Mouse (Mus musculus): ENCODE measurements around the gene Trpm3.

The Trpm3 gene

DNA sequence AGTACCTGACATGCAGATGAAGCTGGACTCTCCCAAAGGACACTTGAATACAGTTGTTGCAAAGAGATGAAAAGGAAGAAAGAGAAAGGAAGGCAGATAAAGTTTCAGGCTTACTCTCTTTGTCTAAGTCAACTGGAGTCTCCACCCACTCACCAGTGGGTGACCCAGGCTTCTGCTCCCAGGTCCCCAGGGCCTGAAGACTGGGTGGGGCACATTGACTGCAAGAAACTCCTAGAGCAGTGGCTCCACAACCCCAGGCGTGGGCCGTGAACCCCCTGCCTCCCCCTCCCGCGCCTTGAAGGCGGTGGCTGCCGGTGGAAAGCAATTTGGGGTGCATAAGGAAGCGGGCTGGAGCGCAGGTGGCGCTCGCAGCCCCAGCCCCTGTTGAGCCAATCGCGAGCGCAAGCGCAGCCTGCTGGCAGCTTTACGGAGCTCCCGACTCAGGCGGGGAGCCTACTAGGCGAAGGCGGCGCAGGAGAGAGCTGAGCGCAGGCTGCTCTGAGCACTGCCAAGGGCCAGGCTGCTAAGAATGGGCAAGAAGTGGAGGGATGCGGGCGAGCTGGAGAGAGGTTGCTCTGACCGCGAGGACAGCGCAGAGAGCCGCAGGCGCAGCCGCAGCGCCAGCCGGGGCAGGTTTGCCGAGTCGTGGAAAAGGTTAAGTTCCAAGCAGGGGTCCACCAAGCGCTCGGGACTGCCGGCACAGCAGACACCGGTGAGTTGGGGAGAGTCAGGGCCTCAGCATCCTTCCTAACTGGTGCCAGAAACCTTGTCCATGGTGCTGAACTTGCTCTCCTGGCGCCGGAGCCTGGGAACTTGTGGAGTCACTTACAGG, at the start of gene Trpm3:
TSS of gene Trpm3 (plus strand) at position 457 of the 832 bp plus-strand sequence.
- peak; percentile 9 to 14 for DNase-seq (ENCODE audit: low spot score in 2 of 2)

GRCm38 (mm10) chr19:22100582-22100981, 38.3 kb upstream of the Trpm3 start:
- DNase-seq (ENCODE audit: low spot score in 2 of 2): no peak

- no peak for DNase-seq (ENCODE audit: low spot score in 2 of 2)
Observed at GRCm38 (mm10) chr19:22103865-22104264, 35.0 kb upstream of the Trpm3 start.

GRCm38 (mm10) chr19:22104848-22105484, 33.9 kb upstream of the Trpm3 start:
- no peak for DNase-seq (ENCODE audit: low spot score in 2 of 2)

GRCm38 (mm10) chr19:22105648-22106047, 33.2 kb upstream of the Trpm3 start:
- DNase-seq (ENCODE audit: low spot score in 2 of 2): no peak

DNA sequence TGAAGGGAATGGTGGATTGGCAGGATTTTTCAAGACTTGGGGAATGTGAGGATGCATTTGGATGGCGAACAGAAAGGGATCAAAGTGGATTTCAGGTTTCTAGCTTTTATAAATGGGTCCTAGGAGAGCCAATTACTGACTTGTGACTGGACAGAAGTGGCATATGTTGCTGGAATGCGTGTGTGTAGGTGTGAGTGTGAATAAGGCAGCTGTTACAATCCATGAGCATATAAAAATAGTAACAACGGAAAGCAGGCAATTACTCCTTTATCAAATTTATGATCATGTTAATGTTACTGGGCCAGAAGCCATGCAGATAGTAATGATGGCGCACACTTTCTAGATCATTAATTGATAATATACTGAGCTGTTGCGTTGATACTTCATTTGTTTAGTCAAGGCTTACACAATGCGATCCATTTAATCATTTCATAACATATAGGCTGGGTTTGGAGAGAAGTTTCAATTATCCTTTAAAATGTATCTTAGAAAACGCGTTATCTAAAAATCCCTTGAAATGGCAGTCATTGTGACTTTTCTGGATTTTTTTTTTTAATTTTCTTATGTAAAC, 29.9 kb upstream of the Trpm3 start:
- DNase-seq (ENCODE audit: low spot score in 2 of 2): no peak

GRCm38 (mm10) chr19:22120976-22121375, 17.9 kb upstream of the Trpm3 start:
- no peak for DNase-seq (ENCODE audit: low spot score in 2 of 2)

DNA sequence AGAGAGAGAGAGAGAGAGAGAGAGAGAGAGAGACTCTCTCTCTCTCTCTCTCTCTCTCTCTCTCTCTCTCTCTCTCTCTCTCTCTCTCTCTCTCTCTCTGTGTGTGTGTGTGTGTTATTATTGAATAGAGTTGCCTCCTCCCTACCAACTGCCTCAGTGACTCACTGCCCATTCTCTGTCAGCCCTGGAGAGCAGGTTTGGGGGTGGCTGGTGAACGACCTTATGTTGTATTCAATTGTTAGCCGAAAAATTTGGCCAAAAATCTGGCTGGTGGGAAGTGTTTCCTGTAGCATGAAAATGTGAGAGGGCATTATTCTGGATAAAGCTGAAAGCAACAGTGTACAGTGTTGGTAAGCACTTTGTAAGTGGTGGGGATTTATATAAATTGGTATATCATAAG, 17.2 kb upstream of the Trpm3 start:
- DNase-seq (ENCODE audit: low spot score in 2 of 2): no peak

- DNase-seq (ENCODE audit: low spot score in 2 of 2): no peak
Observed at GRCm38 (mm10) chr19:22132626-22133025, 6.2 kb upstream of the Trpm3 start.

DNA sequence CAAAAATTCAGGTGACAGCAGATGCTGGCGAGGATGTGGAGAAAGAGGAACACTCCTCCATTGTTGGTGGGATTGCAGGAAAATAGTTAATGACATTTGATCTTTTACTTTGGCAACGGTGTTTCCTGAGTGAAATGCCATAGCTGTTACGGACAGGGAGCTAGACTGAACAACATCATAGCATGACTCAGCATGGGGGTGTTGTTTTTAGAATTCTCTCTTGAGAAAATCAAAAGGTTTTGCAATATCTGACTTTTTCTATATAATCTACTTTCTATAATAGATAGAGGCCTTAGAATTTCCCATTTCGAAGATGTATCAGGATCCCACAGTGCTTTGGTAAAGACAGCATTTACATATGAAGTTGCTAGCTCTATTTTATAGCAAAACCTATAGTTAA, 39.7 kb downstream of the Trpm3 start:
- DNase-seq (ENCODE audit: low spot score in 2 of 2): no peak

- no peak for DNase-seq (ENCODE audit: low spot score in 2 of 2)
Observed at GRCm38 (mm10) chr19:22179017-22179416, 40.2 kb downstream of the Trpm3 start.

DNA sequence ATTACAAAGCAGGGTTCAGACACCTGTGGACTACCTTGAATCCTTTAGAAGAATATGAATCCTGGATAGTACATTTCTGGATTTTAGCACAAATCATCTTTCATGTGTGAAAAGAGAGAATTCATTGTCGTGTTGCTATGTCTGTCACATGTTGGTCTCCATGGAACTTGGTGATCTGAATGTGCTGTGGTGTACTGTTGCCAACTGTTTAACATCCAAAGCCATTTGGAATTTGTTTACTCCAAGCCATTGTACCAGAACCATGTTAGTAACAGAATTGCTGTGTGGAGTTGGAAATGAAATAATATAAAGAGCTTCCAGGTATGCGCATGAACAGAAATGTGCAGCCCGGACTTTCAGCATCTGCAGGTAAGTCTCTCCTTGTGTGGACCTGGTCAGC, 41.3 kb downstream of the Trpm3 start:
- DNase-seq (ENCODE audit: low spot score in 2 of 2): no peak

GRCm38 (mm10) chr19:22189716-22190115, 50.9 kb downstream of the Trpm3 start:
- no peak for DNase-seq (ENCODE audit: low spot score in 2 of 2)

DNA sequence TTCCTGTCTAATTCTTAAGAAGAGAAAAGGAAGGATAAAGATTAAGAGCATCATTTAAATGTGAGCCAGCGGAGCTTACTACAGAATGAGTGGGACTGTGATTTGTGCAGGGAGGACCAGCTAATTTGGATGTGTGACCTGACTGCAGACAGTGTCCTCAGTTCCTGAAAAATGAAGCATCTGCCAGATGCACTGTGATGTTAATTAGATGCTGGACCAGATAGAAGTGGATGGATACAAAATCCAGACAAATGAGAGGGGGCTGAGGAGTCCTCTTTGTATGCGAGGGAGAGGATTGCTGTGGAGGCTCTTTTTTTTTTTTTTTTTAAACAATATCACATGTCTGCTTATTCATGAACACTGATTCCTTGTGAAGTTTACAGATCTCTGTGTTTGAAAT, 83.7 kb downstream of the Trpm3 start:
- no peak for DNase-seq (ENCODE audit: low spot score in 2 of 2)

GRCm38 (mm10) chr19:22234187-22234586, 95.3 kb downstream of the Trpm3 start:
- DNase-seq (ENCODE audit: low spot score in 2 of 2): no peak

- DNase-seq (ENCODE audit: low spot score in 2 of 2): no peak
Observed at GRCm38 (mm10) chr19:22249076-22249475, 110.2 kb downstream of the Trpm3 start.

DNA sequence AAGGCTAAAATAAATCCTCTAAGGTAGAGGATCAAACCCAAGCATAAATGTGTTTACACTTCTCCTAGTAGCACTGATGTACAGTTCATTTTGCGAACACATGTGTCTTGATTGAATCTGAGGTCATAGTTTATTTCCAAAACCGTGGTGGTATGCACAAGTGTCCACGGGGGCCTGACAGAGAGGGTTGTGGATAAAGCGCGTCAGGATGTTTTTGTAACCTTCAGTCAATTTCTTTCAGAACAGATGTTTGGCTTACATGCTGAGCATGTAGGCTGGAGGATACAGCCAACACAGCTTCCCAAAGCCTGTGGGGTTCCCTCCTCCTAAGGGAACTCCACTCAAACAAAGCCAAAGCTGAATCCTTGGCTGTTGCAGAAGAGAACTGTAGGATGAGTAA, 134.1 kb downstream of the Trpm3 start:
- no peak for DNase-seq (ENCODE audit: low spot score in 2 of 2)

DNA sequence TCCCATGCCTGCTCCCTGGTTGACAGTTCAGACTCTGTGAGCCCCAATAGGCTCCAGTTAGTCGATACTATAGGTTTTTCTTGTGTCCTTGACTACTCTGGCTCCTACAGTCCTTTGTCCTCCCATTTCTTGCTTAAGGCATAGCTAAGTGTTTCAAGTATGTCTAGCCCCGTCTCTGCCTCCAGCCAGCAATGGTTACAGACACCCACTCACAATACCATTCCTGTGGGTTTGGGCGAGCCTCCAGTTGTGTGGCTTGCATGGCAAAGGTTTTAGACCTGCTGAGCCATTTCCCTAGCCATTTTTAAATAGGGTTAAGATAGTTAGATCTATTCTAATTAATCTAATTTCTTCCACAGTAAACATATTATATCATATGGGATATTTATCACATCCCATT, 145.8 kb downstream of the Trpm3 start:
- no peak for DNase-seq (ENCODE audit: low spot score in 2 of 2)

- no peak for DNase-seq (ENCODE audit: low spot score in 2 of 2)
Observed at GRCm38 (mm10) chr19:22292671-22293070, 153.8 kb downstream of the Trpm3 start.

GRCm38 (mm10) chr19:22300906-22301305, 162.1 kb downstream of the Trpm3 start:
- DNase-seq (ENCODE audit: low spot score in 2 of 2): no peak

DNA sequence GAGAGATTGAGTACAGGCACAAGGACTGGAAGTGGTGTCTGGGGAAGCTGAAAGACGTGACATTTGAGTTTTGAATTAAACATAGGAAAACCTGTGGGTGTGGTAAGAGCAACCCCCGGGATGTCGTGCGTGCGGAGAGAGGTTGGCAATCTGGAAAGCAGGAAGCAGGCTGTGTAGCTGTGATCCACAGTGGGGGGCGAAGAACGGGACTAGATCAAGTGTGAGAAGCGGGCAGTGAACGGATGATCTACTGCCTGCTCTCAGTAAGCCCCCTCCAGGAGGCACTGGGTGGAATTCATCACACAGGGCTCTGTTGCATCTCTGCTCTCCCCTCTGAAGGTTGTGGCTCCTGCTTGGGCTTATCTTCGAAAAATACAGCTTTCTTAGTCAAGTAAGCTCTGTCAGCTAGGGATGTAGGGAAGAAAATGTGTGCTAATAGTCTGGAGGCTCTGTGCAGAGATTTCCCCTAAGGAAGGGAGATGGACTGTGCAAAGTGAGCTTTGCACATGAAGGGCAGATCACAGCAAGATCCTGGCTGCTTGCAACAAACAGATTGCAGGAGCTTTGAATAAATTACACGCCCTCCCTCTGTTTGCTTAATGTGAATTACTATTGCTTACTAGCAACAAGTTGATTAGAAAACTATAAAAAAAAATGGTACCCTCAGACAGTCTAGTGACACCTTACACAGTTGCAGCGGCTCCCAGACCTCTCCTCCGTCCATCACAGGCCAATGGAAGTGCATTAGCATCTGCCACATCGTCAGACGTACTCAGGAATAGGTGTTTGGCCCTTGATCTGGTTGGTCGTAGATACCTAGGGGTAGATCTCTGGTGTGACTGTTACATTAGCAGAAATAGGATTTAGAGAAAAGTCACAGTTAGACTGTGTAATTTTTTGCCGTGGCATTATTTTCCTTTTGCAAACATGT, 164.4 kb downstream of the Trpm3 start:
- no peak for DNase-seq (ENCODE audit: low spot score in 2 of 2)
